Mouse (Mus musculus) hindbrain, embryonic 14.5 days (tissue): ENCODE results near the gene Tbck. TPM values are rescaled to one million over a fixed set of nuclear protein-coding genes. Genes with fewer than 3 reads are reported as not detected.
A peak's percentile ranks its signal among the peaks of the same experiment; 100 is the strongest.

Experiments
- ATAC-seq: fragments of 200-750 bp; cut with Nextera tagmentation; 2 replicates; pipeline ENCODE4 v1.8.0; 2017; ENCODE audit warnings: moderate number of reproducible peaks, mild to moderate bottlenecking, moderate TSS enrichment, moderate library complexity; ENCODE audit not compliant: low FRiP score
- DNase-seq: peaks from one replicate; pipeline ENCODE4 v3.0.0-alpha.2; 2015; ENCODE audit warnings: low spot score
- H3K27ac ChIP-seq: fragments of 300-500 bp; sonication (generic); 2 replicates; pipeline ENCODE4 v1.5.1; 2014; ENCODE audit warnings: mild to moderate bottlenecking, moderate library complexity
- H3K27me3 ChIP-seq: fragments of 300-500 bp; sonication (generic); 2 replicates; pipeline ENCODE4 v1.6.1; 2014; ENCODE audit warnings: mild to moderate bottlenecking, low read length, mixed read lengths; ENCODE audit not compliant: control insufficient read depth, insufficient read depth
- H3K36me3 ChIP-seq: fragments of 300-500 bp; sonication (generic); replicated peaks from 2 replicates; pipeline ENCODE4 v1.6.1; 2014; ENCODE audit not compliant: control insufficient read depth, insufficient read depth
- H3K4me1 ChIP-seq: fragments of 300-500 bp; sonication (generic); replicated peaks from 2 replicates; pipeline ENCODE4 v1.6.1; 2014; ENCODE audit warnings: antibody characterized with exemption, low read length, mixed read lengths; ENCODE audit not compliant: control insufficient read depth, insufficient read depth
- H3K4me2 ChIP-seq: fragments of 300-500 bp; sonication (generic); replicated peaks from 2 replicates; pipeline ENCODE4 v1.6.1; 2014; ENCODE audit warnings: mild to moderate bottlenecking, moderate library complexity
- H3K4me3 ChIP-seq: fragments of 300-500 bp; sonication (generic); replicated peaks from 2 replicates; pipeline ENCODE4 v1.5.1; 2014; ENCODE audit warnings: mild to moderate bottlenecking, low read length
- H3K9ac ChIP-seq: fragments of 300-500 bp; sonication (generic); 2 replicates; pipeline ENCODE4 v1.6.1; 2014
- H3K9me3 ChIP-seq: fragments of 300-500 bp; sonication (generic); 2 replicates; pipeline ENCODE4 v1.6.1; 2016; ENCODE audit warnings: low read length; ENCODE audit not compliant: control insufficient read depth
- WGBS: fragments of 180-500 bp; shearing (Covaris S2); extraction: QIAGEN DNeasy Blood & Tissue Kit; methylation state at CpG from one replicate; pipeline ENCODE4 v1.1.7; 2014; 5-methylcytosine and 5-hydroxymethylcytosine counted together
- polyA plus RNA-seq: library from polyadenylated mRNA; unstranded; fragments of >200 nt; fragmentation: Nextera tagmentation; extraction: Ambion mirVana; gene quantifications from 2 replicates; pipeline ENCODE4 v1.2.1, GENCODE M21; 2014

Tbck gene
- polyA plus RNA-seq, 1 experiment from 2014 or later: 30.8 TPM

- Histone ChIP-seq H3K4me2 (no peak overlapping the region), H3K4me3 (no peak overlapping the region), H3K9me3 (no peaks in the 10 kb centered on the region), H3K9ac (no peak overlapping the region), H3K4me1 (0 out of 2 replicates have a peak, but pooled peaks cover 3% of the 10 kb centered on the region), H3K27ac (no peak overlapping the region), H3K36me3 (no peaks in the 10 kb centered on the region), H3K27me3 (no peaks in the 10 kb centered on the region)
- ATAC-seq: peak; percentile 89
- DNase-seq: peak; percentile 81
- WGBS: 33% methylated on average over 3 of the region's 3 CpGs
Observed at GRCm38 (mm10) chr3:132747036-132747435, 63.1 kb downstream of the Tbck start.

DNA sequence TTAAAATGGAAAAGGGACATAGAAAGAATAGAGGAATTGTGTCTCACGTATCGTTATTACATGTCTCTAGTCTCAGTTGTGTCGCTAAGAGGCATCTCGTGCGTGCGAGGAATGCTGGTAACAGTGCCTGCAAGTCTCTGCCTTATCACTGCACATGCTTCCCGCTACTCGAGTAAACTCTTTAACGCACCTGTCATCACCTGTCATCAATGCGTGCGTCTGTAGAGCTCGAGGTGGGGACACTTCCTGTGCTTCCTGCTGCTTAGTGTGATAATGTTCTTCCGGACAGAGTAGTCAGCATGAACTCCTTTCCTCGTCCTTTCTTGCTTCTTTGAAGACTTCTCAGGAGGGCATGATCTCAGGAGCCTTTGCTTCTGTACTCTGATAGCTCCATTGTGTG is 63.8 kb downstream of the Tbck start:
- Histone ChIP-seq H3K27me3 (no peaks in the 10 kb centered on the region), H3K9me3 (no peaks in the 10 kb centered on the region), H3K36me3 (0 out of 2 replicates have a peak, but pooled peaks cover 2% of the 10 kb centered on the region), H3K4me3 (no peak overlapping the region), H3K9ac (no peak overlapping the region), H3K27ac (no peak overlapping the region), H3K4me2 (no peak overlapping the region), H3K4me1 (0 out of 2 replicates have a peak, but pooled peaks cover 3% of the 10 kb centered on the region)
- DNase-seq (no peak), ATAC-seq (no peak)
- whole genome bisulfite sequencing: 80% methylated on average over 14 of the region's 14 CpGs

DNA sequence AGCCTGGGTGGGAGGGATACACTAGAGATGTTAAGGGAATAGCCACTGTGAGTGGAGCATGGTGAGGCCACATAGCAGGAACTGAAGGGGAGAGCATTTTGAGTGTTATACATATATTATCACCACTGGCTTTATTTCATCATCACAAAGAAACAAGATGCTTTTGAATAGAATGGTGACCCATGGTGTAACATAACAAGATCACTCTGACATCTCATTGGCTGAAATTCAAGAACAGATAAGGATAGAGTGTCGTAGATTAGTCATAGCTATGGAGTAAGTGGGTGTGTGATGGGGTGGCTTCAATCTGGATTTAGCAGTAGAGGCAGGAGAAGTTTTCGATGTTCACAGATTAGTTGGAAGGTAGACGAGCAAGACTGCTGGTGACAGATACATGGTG is 64.8 kb downstream of the Tbck start:
- Histone ChIP-seq H3K4me1 (0 out of 2 replicates have a peak, but pooled peaks cover 3% of the 10 kb centered on the region), H3K4me2 (no peak overlapping the region), H3K9me3 (no peaks in the 10 kb centered on the region), H3K4me3 (no peak overlapping the region), H3K36me3 (peaks cover 11% of the 10 kb centered on the region; the same call in 1 of the 2 replicates), H3K9ac (no peak overlapping the region), H3K27ac (no peak overlapping the region), H3K27me3 (no peaks in the 10 kb centered on the region)
- DNase-seq: no peak
- WGBS: 91% methylated on average over 3 of the region's 3 CpGs
- ATAC-seq: no peak

DNA sequence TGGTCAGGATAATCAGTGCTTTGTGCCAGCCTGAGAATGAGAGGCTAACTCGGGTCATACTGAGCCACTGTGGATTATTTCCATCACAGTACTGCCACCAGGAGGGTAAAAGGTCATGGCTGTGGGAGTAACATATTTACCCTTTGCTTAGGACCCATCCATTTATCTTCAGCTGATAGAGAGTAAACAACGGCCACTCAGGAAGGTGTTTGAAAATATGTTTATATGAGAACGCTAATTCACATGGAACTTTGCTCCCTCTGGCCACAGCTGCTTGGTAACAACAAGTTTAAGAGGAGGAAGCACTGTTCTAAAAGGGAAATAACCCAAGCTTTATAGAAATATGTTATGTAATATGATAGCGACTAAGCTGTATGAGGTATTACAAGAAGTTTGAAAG is 68.8 kb downstream of the Tbck start:
- no peaks in the 10 kb centered on the region for H3K9me3 ChIP-seq
- H3K27me3 ChIP-seq: no peaks in the 10 kb centered on the region
- H3K36me3 ChIP-seq: peaks cover 24% of the 10 kb centered on the region
- DNase-seq (no peak), ATAC-seq (no peak)
- H3K9ac ChIP-seq: no peak overlapping the region
- H3K4me1 ChIP-seq: no peaks in the 10 kb centered on the region
- H3K27ac ChIP-seq: no peak overlapping the region
- H3K4me2 ChIP-seq: no peak overlapping the region
- WGBS: 82% methylated on average over 4 of the region's 4 CpGs
- no peak overlapping the region for H3K4me3 ChIP-seq

GRCm38 (mm10) chr3:132756274-132756673 is 72.3 kb downstream of the Tbck start:
- ATAC-seq: no peak
- H3K9ac ChIP-seq: no peak overlapping the region
- H3K4me1 ChIP-seq: no peaks in the 10 kb centered on the region

DNA sequence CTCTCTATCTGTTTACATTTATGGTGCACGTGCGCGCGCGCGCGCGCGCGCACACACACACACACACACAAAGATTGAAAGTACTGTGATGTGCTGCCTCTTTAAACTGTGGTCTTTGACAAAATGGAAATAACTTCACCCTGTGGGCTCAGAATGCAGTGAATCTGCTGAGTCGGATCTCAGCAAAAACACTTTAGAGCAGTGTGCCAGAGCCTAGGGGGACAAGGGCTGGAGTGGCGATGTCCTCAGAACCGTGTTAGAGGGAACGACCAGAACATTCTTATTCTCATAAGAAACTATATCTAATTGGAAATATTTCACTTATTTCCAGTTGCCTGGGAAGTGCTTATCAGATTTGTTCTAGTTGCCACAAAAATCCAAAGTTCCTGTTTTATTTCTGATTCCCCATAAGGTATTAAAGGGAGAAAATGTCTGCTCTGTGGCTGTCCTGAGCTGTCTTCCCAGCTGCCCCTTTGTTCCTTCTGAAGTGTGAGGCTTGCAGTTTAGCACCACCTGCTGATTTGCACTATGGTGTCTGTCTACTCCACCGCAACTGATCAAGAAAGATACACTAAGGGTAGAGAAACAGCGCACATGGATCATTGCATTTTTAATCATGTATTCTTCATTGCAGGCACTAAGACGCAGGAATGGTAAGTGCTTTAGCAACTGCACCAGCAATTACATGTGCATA is 82.2 kb downstream of the Tbck start:
- no peak overlapping the region for H3K4me2 ChIP-seq
- H3K4me3 ChIP-seq: no peak overlapping the region
- no peak overlapping the region for H3K27ac ChIP-seq
- H3K9ac ChIP-seq: no peak overlapping the region
- DNase-seq (no peak), ATAC-seq (peak; percentile 76; the same call in 1 of the 2 replicates)
- no peaks in the 10 kb centered on the region for H3K36me3 ChIP-seq
- no peaks in the 10 kb centered on the region for H3K9me3 ChIP-seq
- no peaks in the 10 kb centered on the region for H3K27me3 ChIP-seq
- H3K4me1 ChIP-seq: no peaks in the 10 kb centered on the region
- 75% methylated on average over 17 of the region's 17 CpGs for WGBS

More at GRCm38 (mm10) chr3:132756274-132756673, 72.3 kb downstream of the Tbck start:
- Histone ChIP-seq H3K9me3 (no peaks in the 10 kb centered on the region), H3K27me3 (no peaks in the 10 kb centered on the region), H3K27ac (no peak overlapping the region), H3K4me2 (no peak overlapping the region), H3K4me3 (no peak overlapping the region), H3K36me3 (peaks cover 30% of the 10 kb centered on the region)
- WGBS: 88% methylated on average over 1 of the region's 1 CpGs
- DNase-seq: no peak

DNA sequence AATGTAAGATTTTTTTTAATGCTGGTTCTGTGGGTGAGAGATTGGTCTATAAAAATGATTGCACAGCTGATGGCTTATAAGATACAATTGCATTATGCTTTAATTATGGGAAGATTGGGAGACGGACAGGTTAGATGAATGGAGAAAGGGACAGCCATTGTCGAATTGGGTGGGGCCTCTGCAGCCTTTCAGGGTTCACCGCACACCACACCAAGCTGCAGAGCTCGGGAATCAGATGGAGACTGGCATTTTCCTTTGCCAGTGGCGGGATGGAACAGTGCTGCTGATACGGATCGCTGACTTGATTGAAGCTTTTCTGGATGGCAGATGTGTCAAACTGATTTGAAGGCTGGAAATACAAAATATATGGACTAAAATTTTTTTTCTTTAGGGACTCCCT is 88.1 kb downstream of the Tbck start:
- WGBS: 29% methylated on average over 7 of the region's 7 CpGs
- DNase-seq (no peak), ATAC-seq (no peak; the same call in 1 of the 2 replicates)
- Histone ChIP-seq H3K27ac (no peak overlapping the region), H3K9me3 (no peaks in the 10 kb centered on the region), H3K27me3 (no peaks in the 10 kb centered on the region), H3K4me1 (no peaks in the 10 kb centered on the region; the same call in 1 of the 2 replicates), H3K9ac (no peak overlapping the region), H3K4me3 (no peak overlapping the region), H3K36me3 (0 out of 2 replicates have a peak, but pooled peaks cover 13% of the 10 kb centered on the region), H3K4me2 (no peak overlapping the region)

GRCm38 (mm10) chr3:132776686-132777085 is 92.7 kb downstream of the Tbck start:
- Histone ChIP-seq H3K27me3 (no peaks in the 10 kb centered on the region), H3K36me3 (0 out of 2 replicates have a peak, but pooled peaks cover 16% of the 10 kb centered on the region), H3K4me1 (no peaks in the 10 kb centered on the region; the same call in 1 of the 2 replicates), H3K4me3 (no peak overlapping the region), H3K27ac (no peak overlapping the region), H3K9me3 (no peaks in the 10 kb centered on the region), H3K4me2 (no peak overlapping the region), H3K9ac (no peak overlapping the region)
- 93% methylated on average over 7 of the region's 7 CpGs for WGBS
- no peak for DNase-seq
- ATAC-seq: no peak

DNA sequence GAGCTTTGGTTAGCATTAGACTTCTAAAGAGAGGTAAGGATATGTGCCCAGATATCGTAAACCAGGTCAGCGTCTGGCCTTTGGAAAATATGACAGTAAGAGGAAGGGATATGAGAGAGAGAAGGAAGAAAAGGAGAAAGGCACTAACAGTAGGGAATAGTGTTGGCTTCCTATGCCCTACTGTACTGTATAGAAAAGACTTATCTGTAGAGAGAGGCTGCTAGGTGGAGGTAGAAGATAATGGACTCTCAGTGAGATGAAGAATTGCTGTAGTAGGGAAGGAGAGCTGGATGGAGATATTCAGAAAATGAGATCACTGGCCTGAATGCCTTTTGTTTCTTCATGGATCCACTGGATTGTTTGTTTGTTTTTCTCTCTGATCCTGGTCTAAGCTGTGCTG is 97.2 kb downstream of the Tbck start:
- Histone ChIP-seq H3K4me1 (no peaks in the 10 kb centered on the region), H3K4me3 (no peak overlapping the region), H3K27me3 (no peaks in the 10 kb centered on the region), H3K36me3 (0 out of 2 replicates have a peak, but pooled peaks cover 4% of the 10 kb centered on the region), H3K9me3 (no peaks in the 10 kb centered on the region), H3K4me2 (no peak overlapping the region), H3K27ac (no peak overlapping the region), H3K9ac (no peak overlapping the region)
- ATAC-seq: no peak
- DNase-seq: no peak
- 98% methylated on average over 2 of the region's 2 CpGs for WGBS
